Mouse (Mus musculus) neural tube, embryonic 14.5 days (tissue): ENCODE data around the gene Poc1a. TPM values are rescaled to one million over a fixed set of nuclear protein-coding genes. Genes with fewer than 3 reads are reported as not detected.

Experiments used
- ATAC-seq: fragments of 200-750 bp; cut with Nextera tagmentation; 2 replicates; pipeline ENCODE4 v1.8.0; 2017; ENCODE audit warnings: low read depth, mild to moderate bottlenecking, moderate TSS enrichment, moderate library complexity
- H3K27ac ChIP-seq: fragments of 300-500 bp; sonication (generic); 2 replicates; pipeline ENCODE4 v1.5.1; 2014; ENCODE audit warnings: low read depth, mild to moderate bottlenecking, control low read depth, low read length, moderate library complexity, mixed read lengths
- H3K27me3 ChIP-seq: fragments of 300-500 bp; sonication (generic); 2 replicates; pipeline ENCODE4 v1.6.1; 2014; ENCODE audit warnings: low read length; ENCODE audit not compliant: control insufficient read depth, insufficient read depth
- H3K36me3 ChIP-seq: fragments of 300-500 bp; sonication (generic); 2 replicates; pipeline ENCODE4 v1.6.1; 2014; ENCODE audit warnings: low read length, mixed read lengths; ENCODE audit not compliant: control insufficient read depth, insufficient read depth
- H3K4me1 ChIP-seq: fragments of 300-500 bp; sonication (generic); 2 replicates; pipeline ENCODE4 v1.6.1; 2014; ENCODE audit warnings: low read length; ENCODE audit not compliant: control insufficient read depth, insufficient read depth
- H3K4me2 ChIP-seq: fragments of 300-500 bp; sonication (generic); 2 replicates; pipeline ENCODE4 v1.6.1; 2014; ENCODE audit warnings: mild to moderate bottlenecking, low read depth, low read length, control low read depth
- H3K4me3 ChIP-seq: fragments of 300-500 bp; sonication (generic); 2 replicates; pipeline ENCODE4 v1.5.1; 2014; ENCODE audit warnings: low read depth, low read length, control low read depth, mixed read lengths
- H3K9ac ChIP-seq: fragments of 300-500 bp; sonication (generic); replicated peaks from 2 replicates; pipeline ENCODE4 v1.6.1; 2014; ENCODE audit warnings: low read depth, mild to moderate bottlenecking, control low read depth, low read length, mixed read lengths
- H3K9me3 ChIP-seq: fragments of 300-500 bp; sonication (generic); 2 replicates; pipeline ENCODE4 v1.6.1; 2016; ENCODE audit warnings: low read length; ENCODE audit not compliant: control insufficient read depth
- WGBS: fragments of 180-500 bp; shearing (Covaris S2); extraction: QIAGEN DNeasy Blood & Tissue Kit; methylation state at CpG from one replicate; pipeline ENCODE4 v1.1.7; 2014; 5-methylcytosine and 5-hydroxymethylcytosine counted together
- polyA plus RNA-seq: library from polyadenylated mRNA; unstranded; fragments of >200 nt; fragmentation: Nextera tagmentation; extraction: Ambion mirVana; gene quantifications from 2 replicates; pipeline ENCODE4 v1.2.1, GENCODE M21; 2014

The Poc1a gene
- polyA plus RNA-seq, 1 experiment from 2014 or later, result 5.8 TPM

GRCm38 (mm10) chr9:106312950-106313360 is 32.1 kb downstream of the Poc1a start:
- Histone ChIP-seq H3K9me3 (no peaks in the 10 kb centered on the region), H3K27me3 (no peaks in the 10 kb centered on the region), H3K9ac (no peak overlapping the region), H3K36me3 (no peaks in the 10 kb centered on the region), H3K27ac (no peak overlapping the region), H3K4me3 (no peak overlapping the region), H3K4me1 (no peaks in the 10 kb centered on the region), H3K4me2 (no peak overlapping the region)
- no peak for ATAC-seq
- 92% methylated on average over 7 of the region's 7 CpGs for WGBS

DNA sequence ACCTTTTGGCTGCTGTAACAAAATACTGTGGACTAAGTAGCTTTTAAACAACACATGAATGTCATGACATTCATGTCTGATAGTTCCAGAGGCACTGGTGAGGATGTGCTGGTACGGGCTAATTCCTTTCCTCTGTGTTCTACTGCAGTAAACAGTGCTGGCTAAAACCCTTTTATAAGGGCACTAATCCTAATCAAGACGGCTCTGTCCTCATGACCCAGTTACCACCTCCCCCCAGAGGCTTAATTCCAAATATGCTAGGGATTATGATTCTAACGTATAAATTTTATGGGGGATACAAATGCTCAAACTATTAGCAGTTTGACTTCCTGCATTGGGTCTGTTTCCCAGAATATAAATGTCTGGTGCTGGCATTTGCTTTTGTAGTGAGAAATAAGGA is 33.3 kb downstream of the Poc1a start:
- Histone ChIP-seq H3K4me1 (no peaks in the 10 kb centered on the region), H3K36me3 (no peaks in the 10 kb centered on the region), H3K27ac (no peak overlapping the region), H3K9ac (no peak overlapping the region), H3K4me2 (no peak overlapping the region), H3K9me3 (no peaks in the 10 kb centered on the region), H3K4me3 (no peak overlapping the region), H3K27me3 (no peaks in the 10 kb centered on the region)
- no peak for ATAC-seq
- WGBS, result 68% methylated on average over 3 of the region's 3 CpGs

DNA sequence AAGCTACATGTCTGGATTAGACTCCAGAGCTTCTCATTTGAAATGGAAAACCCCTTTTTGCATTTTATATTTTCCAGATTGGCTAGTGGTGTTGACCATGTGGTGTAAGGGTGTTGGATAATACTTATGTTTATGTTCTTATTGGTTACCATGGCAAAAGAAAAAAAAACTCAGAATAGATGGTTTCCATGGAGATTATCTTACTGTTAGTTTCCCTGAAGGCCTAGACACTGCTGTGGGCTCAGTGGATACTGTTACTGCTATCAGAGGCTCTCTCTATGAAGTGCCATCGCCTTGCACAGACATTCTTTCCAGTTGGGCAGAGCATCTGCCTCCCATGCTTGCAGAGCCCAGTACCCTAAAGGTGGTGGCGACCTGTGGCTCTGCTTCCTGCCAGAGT is 37.2 kb downstream of the Poc1a start:
- no peak overlapping the region for H3K4me2 ChIP-seq
- no peaks in the 10 kb centered on the region for H3K4me1 ChIP-seq
- no peak overlapping the region for H3K4me3 ChIP-seq
- no peak for ATAC-seq
- no peak overlapping the region for H3K27ac ChIP-seq
- no peaks in the 10 kb centered on the region for H3K36me3 ChIP-seq
- 84% methylated on average over 2 of the region's 2 CpGs for WGBS
- no peaks in the 10 kb centered on the region for H3K27me3 ChIP-seq
- no peaks in the 10 kb centered on the region for H3K9me3 ChIP-seq
- no peak overlapping the region for H3K9ac ChIP-seq

- ATAC-seq, result no peak
- H3K4me3 ChIP-seq, result no peak overlapping the region
- no peak overlapping the region for H3K9ac ChIP-seq
- no peaks in the 10 kb centered on the region for H3K36me3 ChIP-seq
- 67% methylated on average over 2 of the region's 2 CpGs for WGBS
- no peak overlapping the region for H3K27ac ChIP-seq
- no peaks in the 10 kb centered on the region for H3K4me1 ChIP-seq
- H3K4me2 ChIP-seq, result no peak overlapping the region
- no peaks in the 10 kb centered on the region for H3K27me3 ChIP-seq
- H3K9me3 ChIP-seq, result no peaks in the 10 kb centered on the region
Measured at GRCm38 (mm10) chr9:106319095-106319494, 38.2 kb downstream of the Poc1a start.

DNA sequence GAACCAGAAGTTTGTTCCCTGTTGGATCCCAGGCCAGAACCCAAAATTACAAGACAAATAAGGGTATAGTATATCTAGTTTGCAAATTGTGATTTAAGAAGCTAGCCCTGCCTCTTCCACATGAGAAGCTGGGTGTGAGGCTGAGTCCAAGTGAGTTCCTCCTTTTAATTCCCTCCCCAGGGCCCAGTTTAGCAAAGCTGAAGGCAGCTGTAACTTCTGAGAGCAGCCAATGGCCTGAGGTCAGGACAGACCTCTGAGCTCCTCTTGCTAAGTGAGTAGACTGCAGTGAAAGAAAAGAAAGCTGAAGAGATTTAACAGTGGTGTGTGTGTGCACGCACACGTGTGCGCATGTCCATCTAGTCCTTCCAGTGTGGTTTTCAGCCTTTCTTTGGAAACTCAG is 41.6 kb downstream of the Poc1a start:
- Histone ChIP-seq H3K36me3 (no peaks in the 10 kb centered on the region), H3K4me2 (no peak overlapping the region), H3K9ac (no peak overlapping the region), H3K27me3 (no peaks in the 10 kb centered on the region), H3K4me3 (no peak overlapping the region), H3K27ac (no peak overlapping the region), H3K4me1 (no peaks in the 10 kb centered on the region), H3K9me3 (no peaks in the 10 kb centered on the region)
- ATAC-seq, result no peak
- 96% methylated on average over 3 of the region's 3 CpGs for WGBS

- Histone ChIP-seq H3K4me1 (no peaks in the 10 kb centered on the region), H3K9me3 (no peaks in the 10 kb centered on the region), H3K4me2 (no peak overlapping the region), H3K36me3 (no peaks in the 10 kb centered on the region), H3K9ac (no peak overlapping the region), H3K27ac (no peak overlapping the region), H3K4me3 (no peak overlapping the region), H3K27me3 (no peaks in the 10 kb centered on the region)
- ATAC-seq, result no peak
- 75% methylated on average over 8 of the region's 8 CpGs for WGBS
Measured at GRCm38 (mm10) chr9:106326241-106326640, 45.4 kb downstream of the Poc1a start.

- H3K4me3 ChIP-seq, result no peak overlapping the region
- H3K27me3 ChIP-seq, result no peaks in the 10 kb centered on the region
- WGBS, result 80% methylated on average over 8 of the region's 8 CpGs
- ATAC-seq, result no peak
- H3K27ac ChIP-seq, result no peak overlapping the region
- H3K4me2 ChIP-seq, result no peak overlapping the region
- H3K36me3 ChIP-seq, result no peaks in the 10 kb centered on the region
- H3K9ac ChIP-seq, result no peak overlapping the region
- no peaks in the 10 kb centered on the region for H3K4me1 ChIP-seq
- no peaks in the 10 kb centered on the region for H3K9me3 ChIP-seq
Measured at GRCm38 (mm10) chr9:106327125-106327809, 46.4 kb downstream of the Poc1a start.

- no peak overlapping the region for H3K4me3 ChIP-seq
- no peak for ATAC-seq
- H3K4me1 ChIP-seq, result no peaks in the 10 kb centered on the region
- H3K36me3 ChIP-seq, result no peaks in the 10 kb centered on the region
- H3K9me3 ChIP-seq, result no peaks in the 10 kb centered on the region
- WGBS, result 87% methylated on average over 7 of the region's 7 CpGs
- no peak overlapping the region for H3K9ac ChIP-seq
- no peaks in the 10 kb centered on the region for H3K27me3 ChIP-seq
- H3K27ac ChIP-seq, result no peak overlapping the region
- no peak overlapping the region for H3K4me2 ChIP-seq
Measured at GRCm38 (mm10) chr9:106328068-106328610, 47.3 kb downstream of the Poc1a start.

- H3K36me3 ChIP-seq, result no peaks in the 10 kb centered on the region
- WGBS, result 74% methylated on average over 5 of the region's 5 CpGs
- H3K27me3 ChIP-seq, result no peaks in the 10 kb centered on the region
- no peak for ATAC-seq
- H3K9ac ChIP-seq, result no peak overlapping the region
- no peaks in the 10 kb centered on the region for H3K4me1 ChIP-seq
- H3K9me3 ChIP-seq, result no peaks in the 10 kb centered on the region
- H3K27ac ChIP-seq, result no peak overlapping the region
- no peak overlapping the region for H3K4me2 ChIP-seq
- no peak overlapping the region for H3K4me3 ChIP-seq
Measured at GRCm38 (mm10) chr9:106328772-106329511, 48.1 kb downstream of the Poc1a start.
